Mouse (Mus musculus) ovary, adult 2 months (tissue): ENCODE measurements around the gene Zfp536. TPM values are rescaled to one million over a fixed set of nuclear protein-coding genes. Genes with fewer than 3 reads are reported as not detected.

Experiments
- polyA plus RNA-seq: library from polyadenylated mRNA; depleted of rRNA; stranded (reverse); fragments of >200 nt; gene quantifications from 2 replicates; pipeline ENCODE4 v1.2.3, GENCODE M21; 2012; rRNA removed

Gene Zfp536
- 1.0 and 1.6 TPM in 2 replicates for polyA plus RNA-seq

DNA sequence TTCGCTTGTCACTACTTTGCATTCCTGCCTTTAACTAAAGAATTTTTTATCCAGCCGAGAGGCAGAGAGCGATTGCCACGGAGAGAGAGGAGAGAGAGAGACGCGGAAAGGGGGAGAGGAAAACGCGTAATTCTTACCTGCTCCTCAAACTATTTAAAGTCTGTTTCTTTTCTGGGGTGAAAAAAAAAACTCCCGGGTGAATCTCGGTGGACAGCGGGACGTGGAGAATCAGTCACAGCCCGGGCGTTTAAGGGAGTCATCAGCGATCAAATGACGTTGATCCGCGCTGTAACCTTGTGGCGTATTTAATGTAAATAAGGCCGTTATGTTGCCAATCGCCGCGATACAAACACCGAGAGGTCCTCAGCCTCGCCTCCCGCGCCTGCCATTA lies at the start of gene Zfp536:
Gene Zfp536 (minus strand): TSS at position 330 of the 391 bp plus-strand sequence.

Other genes starting within 250 kb of the Zfp536 start
- 11.0 and 15.0 TPM in 2 replicates for gene Uri1, start 249.9 kb upstream of the Zfp536 start, polyA plus RNA-seq